Mouse (Mus musculus) lung, postnatal 4 days (tissue): ENCODE measurements at regions not wholly inside any gene's neighbourhood (a gene's known extent, or its start where the extent isn't known, plus 50 kb on each side); places are given as distances from the start of the nearest gene placed in this dataset.
A peak's percentile ranks its signal among the peaks of the same experiment; 100 is the strongest.

Experiments
- DNase-seq, 2 experiments: peaks; one replicate each; pipeline ENCODE4 v3.0.0; 2021

DNA sequence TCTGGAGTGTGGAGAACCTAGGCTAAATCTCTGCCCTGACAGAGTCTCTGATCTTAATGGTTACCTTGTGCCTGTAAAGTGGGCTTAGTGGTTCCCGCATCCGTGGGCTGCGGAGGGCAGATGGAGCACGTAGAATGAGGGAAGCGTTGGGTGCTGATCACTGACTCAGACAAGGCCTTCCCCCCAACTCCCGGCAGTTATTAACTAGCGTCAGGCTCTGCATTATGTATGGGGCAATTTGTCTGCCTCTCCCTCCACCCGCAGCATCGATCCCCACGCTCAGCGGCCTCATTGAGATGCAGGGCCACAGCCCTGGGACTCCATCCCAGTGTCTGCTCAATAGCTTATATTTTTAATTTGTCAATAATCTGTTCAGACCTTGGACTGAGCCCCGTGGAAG lies 164.8 kb downstream of the Gm26897 start:
- no peak for DNase-seq

DNA sequence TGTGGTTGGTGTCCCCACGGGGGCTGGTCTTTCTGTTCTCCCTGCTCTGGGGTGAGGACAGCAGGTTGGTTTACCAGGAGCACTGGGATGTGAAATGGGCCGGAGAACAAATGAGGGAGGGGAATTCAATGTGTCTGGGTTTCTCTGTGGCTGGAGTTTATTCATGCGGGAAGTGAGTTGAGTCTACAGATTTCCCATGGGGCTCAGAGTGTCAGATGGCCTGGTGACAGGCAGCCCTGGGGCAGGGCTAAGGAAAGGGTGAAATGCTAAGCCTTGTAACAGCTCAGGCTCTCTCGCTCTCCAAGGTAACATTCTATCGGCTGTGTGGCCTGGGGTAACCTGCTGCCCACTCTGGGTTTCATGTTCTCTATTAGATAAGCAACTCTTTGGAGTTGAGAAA lies 167.5 kb downstream of the Gm26897 start:
- no peak for DNase-seq

DNA sequence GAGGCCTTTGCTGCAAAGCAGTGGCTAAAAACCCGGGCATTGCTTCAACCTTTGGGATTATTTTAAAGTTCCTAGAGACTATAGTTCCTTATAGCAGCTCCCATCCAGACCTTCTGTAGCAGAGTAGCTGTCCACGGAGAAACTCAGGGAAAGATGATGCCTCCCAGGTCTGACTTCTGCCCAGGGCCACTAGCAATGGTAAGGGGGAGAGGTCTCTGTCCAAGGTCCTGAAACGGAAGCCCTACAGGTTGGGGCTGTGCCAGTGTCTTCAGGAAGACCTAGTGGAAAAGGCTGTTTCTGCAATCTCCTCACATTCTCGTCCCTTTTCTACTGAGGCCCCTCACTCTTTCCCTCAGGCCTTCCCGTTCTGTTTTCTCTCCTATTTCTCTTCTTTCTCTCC lies 168.0 kb downstream of the Gm26897 start:
- DNase-seq, result peak; percentile 57 to 70

GRCm38 (mm10) chr5:111908085-111908484 lies 174.4 kb downstream of the Gm26897 start:
- DNase-seq, result no peak

DNA sequence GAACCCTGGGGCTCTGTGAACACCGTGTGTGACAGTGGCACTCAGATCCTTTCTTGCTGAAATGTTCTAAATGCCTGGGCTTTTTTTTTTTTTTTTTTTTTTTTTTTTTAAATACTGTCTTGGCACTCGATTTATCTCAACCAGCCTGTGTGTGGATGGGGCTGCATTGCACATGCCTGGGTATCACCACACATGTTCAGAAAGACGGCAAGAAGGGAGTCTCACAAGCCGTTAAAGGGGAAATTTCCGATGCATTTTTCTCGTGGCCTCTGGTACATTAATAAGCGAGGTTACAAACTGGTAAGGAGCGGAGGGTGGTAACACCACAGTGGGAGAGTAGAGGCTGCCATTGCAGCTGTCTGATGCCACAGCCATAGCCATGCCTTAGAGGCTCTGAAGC lies 176.8 kb downstream of the Gm26897 start:
- no peak for DNase-seq

- no peak for DNase-seq
Measured at GRCm38 (mm10) chr5:111913354-111913753, 179.6 kb downstream of the Gm26897 start.

DNA sequence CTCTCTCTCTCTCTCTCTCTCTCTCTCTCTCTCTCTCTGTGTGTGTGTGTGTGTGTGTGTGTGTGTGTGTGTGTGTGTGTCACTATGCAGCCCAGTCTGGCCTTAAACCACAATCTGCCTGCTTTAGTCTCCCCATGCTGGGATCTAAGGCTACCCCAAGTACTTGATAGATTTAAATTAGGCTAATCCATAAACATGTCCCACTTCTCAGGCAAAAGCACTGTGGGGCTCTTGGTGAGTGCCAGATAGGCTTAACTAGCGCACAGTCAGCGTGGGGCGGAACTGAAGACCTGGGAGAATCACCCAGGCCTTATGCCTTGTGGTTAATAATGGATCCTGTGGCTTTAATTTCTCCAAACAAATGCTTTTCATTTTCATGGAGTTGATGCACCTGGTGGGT lies 180.6 kb downstream of the Gm26897 start:
- DNase-seq, result no peak

- no peak for DNase-seq
Measured at GRCm38 (mm10) chr5:111917643-111918252, 184.0 kb downstream of the Gm26897 start.

GRCm38 (mm10) chr5:111918888-111919287 lies 185.2 kb downstream of the Gm26897 start:
- no peak for DNase-seq

- DNase-seq, result peak; percentile 16 to 71
Measured at GRCm38 (mm10) chr5:111922991-111923701, 189.4 kb downstream of the Gm26897 start.

DNA sequence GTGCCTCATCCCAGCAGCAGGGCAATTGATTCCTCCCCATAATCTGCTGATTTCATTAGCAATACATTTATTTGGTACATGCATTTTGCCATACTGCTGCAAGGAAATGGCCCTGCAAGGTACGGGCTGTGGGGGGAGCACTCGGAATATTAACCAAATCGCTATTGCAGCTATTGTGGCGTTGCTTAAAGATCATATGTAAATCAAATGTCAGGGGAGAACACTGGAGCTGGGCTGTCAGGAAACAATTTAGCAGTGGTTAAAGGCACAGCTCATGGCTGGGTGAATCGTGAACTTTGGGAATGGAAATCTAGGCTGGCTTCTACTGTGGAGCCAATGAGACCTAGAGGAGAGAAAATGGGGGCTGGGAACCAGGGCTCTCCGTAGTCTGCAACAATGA lies 192.0 kb downstream of the Gm26897 start:
- no peak for DNase-seq

GRCm38 (mm10) chr5:111929180-111929990 lies 195.7 kb downstream of the Gm26897 start:
- DNase-seq, result no peak

DNA sequence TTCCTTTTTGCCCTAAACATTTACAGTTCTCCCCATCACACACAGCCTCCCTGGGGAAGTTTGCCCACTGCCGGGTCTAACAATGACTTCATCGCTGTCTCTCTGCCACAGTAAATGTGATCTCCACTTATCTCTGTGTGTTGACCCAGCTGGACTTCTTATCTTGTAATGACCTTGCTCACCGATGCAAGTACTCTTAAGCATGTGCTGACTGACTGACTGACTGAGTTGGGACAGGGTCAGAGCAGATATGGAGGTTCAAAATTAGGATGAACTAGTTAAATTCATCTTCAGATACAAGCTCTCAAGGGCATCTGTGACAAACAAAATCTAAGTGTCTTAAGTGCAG lies 196.2 kb downstream of the Gm26897 start:
- no peak for DNase-seq

DNA sequence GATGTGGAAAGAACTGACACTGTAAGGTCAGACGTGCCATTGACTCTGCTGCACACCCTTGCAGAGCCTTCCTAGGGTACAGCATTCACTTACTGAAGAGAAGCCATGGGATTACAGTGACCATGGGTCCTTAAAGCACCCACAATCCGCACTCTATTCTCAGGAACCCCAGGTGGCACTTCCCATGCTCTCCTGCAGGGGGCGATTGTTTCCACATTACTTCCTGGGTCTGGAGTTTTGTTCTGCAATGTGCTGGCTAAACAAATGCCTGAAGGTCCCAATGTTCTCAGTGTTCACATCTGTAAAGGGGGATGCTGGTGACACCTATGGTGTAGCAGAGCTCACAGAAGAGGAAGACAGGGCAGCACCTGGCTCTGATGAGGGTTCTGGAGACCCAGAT lies 198.0 kb downstream of the Gm26897 start:
- DNase-seq, result no peak

DNA sequence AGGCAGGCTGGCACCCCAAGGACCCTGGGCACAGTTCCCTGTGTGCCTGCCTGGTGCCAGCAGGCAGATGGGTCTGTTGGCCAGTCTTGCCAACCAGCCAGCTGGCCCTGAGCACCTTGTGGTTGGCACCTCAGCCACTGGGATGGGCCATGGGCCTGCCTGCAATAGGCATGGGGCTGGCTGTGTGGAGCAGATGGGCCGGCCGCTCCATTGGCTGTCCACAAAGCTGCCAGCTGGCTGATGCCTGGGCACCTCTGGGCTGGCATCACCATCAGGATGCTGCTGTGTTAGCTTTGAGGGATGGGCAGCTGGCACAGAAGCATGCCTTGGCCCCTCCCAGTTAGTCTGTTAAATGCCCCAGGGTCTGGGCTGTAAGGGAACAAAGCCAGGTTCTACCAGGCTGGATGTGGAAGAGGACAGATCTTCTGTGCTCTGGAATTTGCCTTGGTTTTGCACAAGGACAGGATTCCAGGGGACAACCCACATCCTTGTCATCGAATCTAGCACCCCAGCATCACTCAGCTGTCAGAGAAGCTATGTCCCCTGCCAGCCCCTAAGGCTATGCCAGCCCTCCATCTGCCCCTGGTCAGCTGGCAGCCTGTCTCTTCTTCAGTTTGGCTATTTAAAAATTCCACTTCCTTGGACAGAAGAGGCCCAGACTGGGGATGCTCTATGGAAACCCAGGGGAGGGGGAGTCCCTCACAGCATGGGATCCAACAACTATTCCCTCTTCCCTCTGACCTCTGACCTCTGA lies 201.8 kb downstream of the Gm26897 start:
- no peak for DNase-seq

DNA sequence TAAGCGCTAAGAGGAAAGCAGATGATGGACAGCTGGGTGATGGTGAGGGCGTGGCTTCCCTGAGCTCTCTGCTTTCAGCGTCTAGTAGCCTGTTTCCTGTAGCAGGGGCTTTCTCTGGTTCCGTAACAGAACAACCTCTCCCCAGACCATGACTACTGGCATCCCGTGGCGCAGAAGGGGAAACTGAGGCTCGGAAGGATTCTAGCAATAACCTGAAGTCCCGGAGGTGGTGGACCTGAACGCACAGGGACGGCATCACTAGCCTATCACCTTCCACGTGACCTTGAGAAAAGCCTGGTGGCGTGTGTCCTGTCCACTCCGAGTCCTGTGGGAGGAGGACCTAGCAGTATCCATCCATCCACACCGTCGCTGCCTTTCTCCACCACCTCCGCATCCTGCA lies 208.1 kb downstream of the Gm26897 start:
- peak in 1 of 2 experiments; percentile 11 for DNase-seq

- peak in 1 of 2 experiments; percentile 6 for DNase-seq
Measured at GRCm38 (mm10) chr5:111942792-111943191, 209.1 kb downstream of the Gm26897 start.

- DNase-seq, result peak in 1 of 2 experiments; percentile 14
Measured at GRCm38 (mm10) chr5:111943337-111944162, 209.8 kb downstream of the Gm26897 start.

- peak in 1 of 2 experiments; percentile 25 for DNase-seq
Measured at GRCm38 (mm10) chr5:111944273-111944971, 210.7 kb downstream of the Gm26897 start.

DNA sequence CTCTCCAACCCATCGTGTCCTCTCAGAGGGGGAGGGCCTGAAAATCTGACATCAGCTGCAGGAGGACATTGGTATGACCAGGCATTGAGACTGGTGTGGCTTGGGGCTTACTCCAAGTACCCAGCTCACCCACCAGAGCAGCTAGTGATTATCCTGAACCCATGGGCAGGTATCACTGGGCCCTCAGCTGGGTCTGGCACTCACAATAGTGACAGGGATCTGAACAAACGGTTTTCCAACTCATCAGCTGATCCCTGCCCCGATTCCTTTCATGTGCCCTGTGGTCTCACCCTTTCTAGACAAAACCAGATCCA lies 211.2 kb downstream of the Gm26897 start:
- no peak for DNase-seq

GRCm38 (mm10) chr5:111946281-111946680 lies 212.6 kb downstream of the Gm26897 start:
- no peak for DNase-seq

GRCm38 (mm10) chr5:111957698-111958097 lies 224.0 kb downstream of the Gm26897 start:
- peak in 1 of 2 experiments; percentile 27 for DNase-seq
